Mouse (Mus musculus): ENCODE results near the gene Ier2. TPM values are rescaled to one million over a fixed set of nuclear protein-coding genes. Genes with fewer than 3 reads are reported as not detected.

Ier2 gene
- polyA plus RNA-seq (2012; rRNA removed), result 9.2 and 10.3 TPM in 2 replicates

DNA sequence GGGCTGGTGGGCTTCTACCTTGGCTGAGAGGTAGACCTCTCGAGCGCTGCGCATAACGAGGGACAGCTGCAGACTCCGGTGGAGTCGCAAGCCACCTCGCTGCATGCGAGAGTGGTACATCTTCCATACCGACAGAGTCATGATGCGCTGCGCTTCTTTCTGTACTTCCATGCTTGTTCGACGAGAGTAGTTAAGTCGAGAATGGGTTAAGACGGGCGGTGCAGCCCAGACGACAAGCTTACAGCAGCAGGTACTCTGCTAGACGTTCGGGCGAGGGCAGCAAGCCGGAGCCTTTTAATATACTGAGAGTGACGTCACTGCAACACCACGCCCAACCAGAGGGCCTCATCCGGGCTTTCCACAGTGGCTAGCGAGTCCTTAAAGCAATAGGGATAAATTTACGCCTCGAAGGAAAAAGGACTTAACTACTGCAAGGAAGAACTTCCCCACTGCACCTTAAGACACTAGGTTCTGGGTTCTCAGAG, at the start of gene Ier2:
Ier2 (minus strand) TSS at position 272 of the 485 bp plus-strand sequence.

DNA sequence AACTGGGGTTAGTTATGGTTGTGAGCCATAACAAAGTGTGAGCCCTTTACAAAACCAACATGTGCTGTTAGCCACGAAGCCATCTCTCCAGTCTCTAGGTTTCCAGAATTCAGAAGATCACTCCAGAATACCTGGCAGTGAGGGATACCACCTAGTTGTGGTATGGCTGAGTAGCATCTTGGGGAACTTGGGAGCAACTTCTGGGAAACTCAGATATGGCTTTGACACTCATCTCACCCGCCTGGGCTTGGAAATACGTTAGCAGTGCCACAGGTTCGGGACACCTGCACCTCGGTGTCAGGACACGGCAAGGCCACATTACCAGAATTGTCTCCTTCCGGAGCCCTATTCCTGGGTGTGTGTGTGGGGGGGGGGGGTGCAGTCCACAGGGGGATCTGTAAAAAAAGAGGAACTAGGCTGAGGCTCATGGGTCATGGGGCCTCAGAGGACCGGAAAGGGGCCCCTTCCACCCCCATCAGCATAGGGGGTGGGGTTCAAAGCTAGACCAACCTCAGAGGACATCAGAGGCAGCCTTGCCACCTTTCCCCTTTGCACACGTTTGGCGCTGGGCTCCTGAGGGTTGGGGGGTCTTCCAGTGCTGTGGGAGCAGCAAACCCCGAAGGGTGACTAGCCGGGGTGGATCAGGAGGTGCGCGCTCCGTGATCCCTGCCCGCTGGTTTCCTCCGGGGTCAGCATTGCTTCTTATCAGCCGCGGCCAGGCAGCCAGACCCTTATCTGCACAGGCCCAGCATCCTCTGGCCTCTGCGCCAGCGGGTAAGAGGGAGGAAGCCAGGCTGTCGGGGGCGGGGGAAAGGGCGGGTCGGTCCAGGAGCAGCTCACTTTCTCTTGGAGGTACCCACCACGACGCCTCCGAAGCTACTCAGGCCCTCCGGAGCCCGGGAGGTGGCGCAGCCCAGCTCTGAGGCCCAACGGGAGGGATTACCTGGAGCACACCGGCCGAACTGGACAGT, 38.6 kb upstream of the Ier2 start, which contains the start of gene Lyl1:
Lyl1 (plus strand) TSS at position 517 of the 971 bp plus-strand sequence.

DNA sequence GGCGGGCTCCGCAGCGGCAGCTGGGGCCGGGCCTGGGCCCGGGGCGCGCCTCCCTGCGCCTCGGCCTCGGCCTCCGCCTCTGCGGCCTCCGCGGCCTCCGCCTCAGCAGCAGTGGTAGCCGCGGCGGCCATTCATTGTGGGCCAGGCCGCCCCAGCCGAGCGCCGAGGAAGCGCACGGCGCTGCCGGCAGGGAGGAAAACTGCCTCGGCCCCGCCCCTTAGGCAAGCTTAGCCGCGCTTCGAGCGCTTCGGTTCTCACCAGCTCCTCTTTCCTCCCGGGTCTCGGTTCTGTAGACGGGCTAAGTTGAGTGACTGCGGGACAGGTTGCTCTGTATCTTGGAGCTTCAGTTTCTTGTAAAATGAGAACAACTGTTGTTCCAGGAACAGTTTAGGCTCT, 25.1 kb upstream of the Ier2 start, which contains the start of gene Nacc1:
Nacc1 (minus strand) TSS at position 158 of the 396 bp plus-strand sequence.

DNA sequence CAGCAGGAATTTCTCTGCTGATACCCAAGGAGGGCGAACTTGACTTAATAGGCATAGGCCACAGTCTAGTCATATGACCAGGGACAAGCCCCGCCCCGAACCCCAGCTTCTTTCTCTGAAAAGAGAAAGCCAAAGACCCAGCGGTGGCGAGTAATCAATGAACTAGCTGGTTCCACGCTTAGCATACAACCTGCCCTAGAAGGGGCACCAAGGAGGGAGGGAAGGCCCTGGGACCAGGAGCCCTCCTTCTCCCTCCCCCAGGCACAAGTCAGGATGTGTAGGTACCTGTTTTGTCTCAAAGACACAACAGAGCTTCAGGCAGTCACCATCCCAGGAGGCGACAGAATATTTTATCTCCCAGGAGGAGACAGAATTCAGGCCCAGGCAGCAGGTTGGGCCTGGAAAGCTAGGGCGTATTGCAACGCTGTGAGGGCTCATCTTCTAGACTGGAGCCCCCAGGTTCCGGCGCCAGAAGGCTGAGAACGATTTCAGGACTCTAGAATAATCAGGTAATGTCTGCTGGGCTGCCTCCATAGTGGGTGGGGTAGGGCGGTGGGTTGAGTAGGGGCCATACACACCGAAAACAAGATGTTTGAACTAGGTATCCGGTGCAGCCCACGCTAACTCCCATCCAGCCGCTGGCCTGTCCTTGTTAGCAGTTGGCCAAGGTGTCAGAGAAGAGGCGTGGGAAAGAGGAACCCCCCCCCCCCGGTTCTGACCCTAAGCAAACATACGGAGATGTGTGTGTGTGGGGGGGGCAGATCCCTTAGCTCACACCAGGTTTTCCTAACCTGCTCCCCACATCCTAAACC, 23.7 kb upstream of the Ier2 start, which contains the start of gene Trmt1:
Trmt1 (plus strand) TSS at position 117 of the 812 bp plus-strand sequence.

Other genes with a start within 250 kb of the Ier2 start
- gene Trmt1, start 23.5 kb upstream of the Ier2 start, polyA plus RNA-seq (2012; rRNA removed), result 29.6 and 34.7 TPM in 2 replicates
- 12.1 and 13.7 TPM in 2 replicates for gene Nacc1, start 25.0 kb upstream of the Ier2 start, polyA plus RNA-seq (2012; rRNA removed)
- gene Lyl1, start 38.6 kb upstream of the Ier2 start, polyA plus RNA-seq (2012; rRNA removed), result 27.0 and 27.4 TPM in 2 replicates
- gene G430095P16Rik, start 60.2 kb upstream of the Ier2 start, polyA plus RNA-seq (2012; rRNA removed), result 4.8 and 5.8 TPM in 2 replicates
- gene Nfix, start 137.5 kb upstream of the Ier2 start, polyA plus RNA-seq (2012; rRNA removed), result 1.3 and 1.7 TPM in 2 replicates
- gene Dand5, start 160.0 kb upstream of the Ier2 start, polyA plus RNA-seq (2012; rRNA removed), result 1.9 and 2.0 TPM in 2 replicates
- gene Gadd45gip1, start 168.7 kb upstream of the Ier2 start, polyA plus RNA-seq (2012; rRNA removed), result 25.2 and 27.4 TPM in 2 replicates
- gene Rad23a, start 177.8 kb upstream of the Ier2 start, polyA plus RNA-seq (2012; rRNA removed), result 108 and 113 TPM in 2 replicates
- 389 and 417 TPM in 2 replicates for gene Calr, start 184.1 kb upstream of the Ier2 start, polyA plus RNA-seq (2012; rRNA removed)
- 37.4 and 40.3 TPM in 2 replicates for gene Farsa, start 194.1 kb upstream of the Ier2 start, polyA plus RNA-seq (2012; rRNA removed)
- 11.5 and 11.9 TPM in 2 replicates for gene Syce2, start 209.3 kb upstream of the Ier2 start, polyA plus RNA-seq (2012; rRNA removed)
- gene Gcdh, start 231.1 kb upstream of the Ier2 start, polyA plus RNA-seq (2012; rRNA removed), result 84.3 and 97.5 TPM in 2 replicates
- 82.0 and 97.2 TPM in 2 replicates for gene Klf1, start 239.1 kb upstream of the Ier2 start, polyA plus RNA-seq (2012; rRNA removed)
- 12.9 and 13.0 TPM in 2 replicates for gene Dnase2a, start 245.7 kb upstream of the Ier2 start, polyA plus RNA-seq (2012; rRNA removed)

Measured in liver, embryonic 18 days (tissue).